Mouse (Mus musculus): ENCODE data around the gene Olfr1310. TPM values are rescaled to one million over a fixed set of nuclear protein-coding genes. Genes with fewer than 3 reads are reported as not detected.
"Not testable (repeated sequence)": the region's sequence is repeated elsewhere in the genome, so short reads cannot be mapped to it uniquely, and the experiment has no call there.

The Olfr1310 gene
- not detected in 2 replicates for polyA plus RNA-seq (2012; rRNA removed)

DNA sequence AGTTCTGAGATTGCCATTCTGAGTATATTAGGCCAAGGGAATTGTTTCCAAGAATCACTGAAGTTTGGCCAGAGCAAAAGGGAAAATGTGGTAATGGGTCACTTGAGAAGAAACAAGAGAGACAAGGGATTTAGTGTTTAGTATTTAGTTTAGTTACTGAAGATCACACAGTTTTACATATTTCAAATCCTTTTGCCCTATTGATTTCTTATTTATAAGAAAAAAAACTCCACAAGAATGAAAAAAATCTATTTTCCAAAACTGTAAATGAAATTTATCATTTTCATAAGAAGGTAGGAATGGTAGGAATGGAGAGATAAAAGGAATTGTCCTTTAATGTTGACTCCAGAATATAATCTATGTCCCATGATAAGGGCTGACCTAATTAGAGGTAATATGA is at the start of gene Olfr1310:
Gene Olfr1310 (minus strand): TSS at position 101 of the 400 bp plus-strand sequence.
- H3K36me3 ChIP-seq (ENCODE audit: control insufficient read depth, insufficient read depth, low read length): no peaks in the 10 kb centered on the region
- no peak within 1 kb of the TSS for H3K27ac ChIP-seq (ENCODE audit: control insufficient read depth, insufficient read depth, low read length)
- no peak for DNase-seq
- TF ChIP-seq POLR2A (IDR thresholded peaks at IDR 0.05; ENCODE audit: control insufficient read depth, extremely low read depth, insufficient read depth, low read length, poor library complexity): no peak
- TF ChIP-seq CTCF (IDR thresholded peaks at IDR 0.05; ENCODE audit: borderline replicate concordance, control insufficient read depth, extremely low read depth, insufficient read depth, low read length, poor library complexity): no peak
- no peaks in the 10 kb centered on the region for H3K4me1 ChIP-seq (replicated peaks; ENCODE audit: control insufficient read depth, insufficient read depth, low read length)
- no peak within 1 kb of the TSS for H3K4me3 ChIP-seq (ENCODE audit: control insufficient read depth, insufficient read depth, low read length)
- no peaks in the 10 kb centered on the region for H3K27me3 ChIP-seq (ENCODE audit: control insufficient read depth, insufficient read depth, low read length)

DNA sequence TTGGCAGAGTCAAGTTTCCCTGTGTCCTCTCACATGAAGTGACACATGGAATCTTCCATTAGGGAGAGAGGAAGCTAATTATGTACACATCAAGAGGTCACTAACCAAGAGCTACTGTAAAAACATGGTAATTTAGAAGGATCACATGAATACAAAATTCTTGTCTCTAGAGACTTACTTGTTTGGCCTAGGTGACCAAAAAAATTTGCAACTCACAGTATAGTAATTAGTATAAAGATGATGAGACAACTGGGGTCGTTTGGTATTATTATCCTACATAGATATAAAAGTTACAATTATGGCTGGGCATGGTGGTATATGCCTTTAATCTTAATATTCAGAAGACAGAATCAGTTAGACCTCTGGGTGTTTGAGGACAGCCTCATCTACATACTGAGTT is 37.6 kb upstream of the Olfr1310 start, which contains the start of gene Olfr1312:
Gene Olfr1312 (minus strand): TSS at position 101 of the 400 bp plus-strand sequence.
- Histone ChIP-seq H3K27ac (ENCODE audit: control insufficient read depth, insufficient read depth, low read length) (no peak within 1 kb of the TSS), H3K4me1 (replicated peaks; ENCODE audit: control insufficient read depth, insufficient read depth, low read length) (no peaks in the 10 kb centered on the region), H3K27me3 (ENCODE audit: control insufficient read depth, insufficient read depth, low read length) (no peaks in the 10 kb centered on the region), H3K36me3 (ENCODE audit: control insufficient read depth, insufficient read depth, low read length) (no peaks in the 10 kb centered on the region), H3K4me3 (ENCODE audit: control insufficient read depth, insufficient read depth, low read length) (no peak within 1 kb of the TSS)
- no peak for TF ChIP-seq POLR2A (IDR thresholded peaks at IDR 0.05; ENCODE audit: control insufficient read depth, extremely low read depth, insufficient read depth, low read length, poor library complexity)
- no peak for TF ChIP-seq CTCF (IDR thresholded peaks at IDR 0.05; ENCODE audit: borderline replicate concordance, control insufficient read depth, extremely low read depth, insufficient read depth, low read length, poor library complexity)
- no peak for DNase-seq
- 17% methylated on average over 1 of the region's 1 CpGs for WGBS

DNA sequence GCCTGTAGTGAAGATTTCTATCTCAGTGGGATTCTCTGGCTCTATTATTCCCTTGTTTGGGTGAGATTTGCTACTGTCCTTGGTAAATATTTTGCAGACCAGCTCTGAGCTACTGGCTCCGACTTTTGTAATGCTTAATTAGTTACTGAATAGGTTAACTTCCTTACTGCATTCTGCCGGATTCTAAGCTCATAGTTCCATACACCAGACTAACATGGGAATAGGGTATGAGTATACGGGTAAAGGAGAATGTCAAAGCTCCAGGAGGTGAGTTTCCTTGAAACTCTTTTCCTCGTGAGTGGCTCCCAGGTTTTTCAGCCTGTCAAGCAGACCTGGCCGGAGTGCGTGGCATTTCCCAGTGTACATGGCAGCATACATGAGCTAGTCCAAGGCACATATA is 14.5 kb upstream of the Olfr1310 start:
- H3K4me3 ChIP-seq (ENCODE audit: control insufficient read depth, insufficient read depth, low read length); H3K4me1 ChIP-seq (replicated peaks; ENCODE audit: control insufficient read depth, insufficient read depth, low read length); DNase-seq; H3K36me3 ChIP-seq (ENCODE audit: control insufficient read depth, insufficient read depth, low read length); H3K27ac ChIP-seq (ENCODE audit: control insufficient read depth, insufficient read depth, low read length); H3K27me3 ChIP-seq (ENCODE audit: control insufficient read depth, insufficient read depth, low read length): not testable (repeated sequence)
- 57% methylated on average over 6 of the region's 6 CpGs for WGBS

DNA sequence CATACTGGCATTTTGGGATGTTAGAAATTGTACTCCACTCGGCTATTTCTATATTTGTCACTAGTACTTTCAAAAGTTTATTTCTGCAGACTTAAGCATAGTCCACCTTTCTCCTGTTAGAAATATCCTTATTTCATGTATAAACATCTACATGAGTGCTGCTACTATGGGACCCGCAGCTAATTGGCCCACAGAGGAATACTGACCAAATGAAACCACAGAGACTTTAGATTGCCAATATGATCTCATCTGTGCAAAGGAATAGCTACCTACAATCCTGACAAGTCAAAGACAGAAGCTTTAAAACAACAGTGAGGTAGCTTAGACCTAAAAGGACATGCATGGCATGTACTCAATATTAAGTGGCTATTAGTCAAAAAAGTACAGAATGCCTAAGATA is 11.8 kb upstream of the Olfr1310 start, which contains the start of gene Olfr1311:
Gene Olfr1311 (minus strand): TSS at position 101 of the 400 bp plus-strand sequence.
- no peak for DNase-seq
- Histone ChIP-seq H3K27ac (ENCODE audit: control insufficient read depth, insufficient read depth, low read length) (no peak within 1 kb of the TSS), H3K4me3 (ENCODE audit: control insufficient read depth, insufficient read depth, low read length) (no peak within 1 kb of the TSS), H3K36me3 (ENCODE audit: control insufficient read depth, insufficient read depth, low read length) (no peaks in the 10 kb centered on the region), H3K4me1 (replicated peaks; ENCODE audit: control insufficient read depth, insufficient read depth, low read length) (no peaks in the 10 kb centered on the region), H3K27me3 (ENCODE audit: control insufficient read depth, insufficient read depth, low read length) (no peaks in the 10 kb centered on the region)
- WGBS: 98% methylated on average over 2 of the region's 2 CpGs
- no peak for TF ChIP-seq CTCF (IDR thresholded peaks at IDR 0.05; ENCODE audit: borderline replicate concordance, control insufficient read depth, extremely low read depth, insufficient read depth, low read length, poor library complexity)
- no peak for TF ChIP-seq POLR2A (IDR thresholded peaks at IDR 0.05; ENCODE audit: control insufficient read depth, extremely low read depth, insufficient read depth, low read length, poor library complexity)

DNA sequence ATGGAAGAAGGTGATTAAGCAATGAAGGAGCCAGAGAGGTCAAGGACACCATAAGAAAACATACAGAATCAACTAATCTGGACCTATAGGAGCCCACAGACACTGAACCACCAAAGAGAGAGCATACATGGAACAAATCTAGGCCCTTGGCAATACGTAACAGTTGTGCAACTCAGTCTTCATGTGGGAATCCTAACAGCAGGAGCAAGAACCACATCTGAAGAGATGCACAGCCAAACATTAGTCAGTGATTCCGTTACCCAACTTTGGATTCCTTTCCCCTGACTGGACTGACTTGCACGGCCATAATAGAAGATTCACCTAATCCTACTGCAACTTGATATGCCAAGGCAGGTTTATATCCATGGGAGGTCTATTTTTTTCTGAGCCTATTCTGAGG is 2.4 kb upstream of the Olfr1310 start:
- Histone ChIP-seq H3K4me3 (ENCODE audit: control insufficient read depth, insufficient read depth, low read length) (no peak overlapping the region), H3K4me1 (replicated peaks; ENCODE audit: control insufficient read depth, insufficient read depth, low read length) (no peaks in the 10 kb centered on the region), H3K27ac (ENCODE audit: control insufficient read depth, insufficient read depth, low read length) (no peak overlapping the region), H3K27me3 (ENCODE audit: control insufficient read depth, insufficient read depth, low read length) (no peaks in the 10 kb centered on the region), H3K36me3 (ENCODE audit: control insufficient read depth, insufficient read depth, low read length) (no peaks in the 10 kb centered on the region)
- DNase-seq: no peak
- no peak for TF ChIP-seq CTCF (IDR thresholded peaks at IDR 0.05; ENCODE audit: borderline replicate concordance, control insufficient read depth, extremely low read depth, insufficient read depth, low read length, poor library complexity)
- TF ChIP-seq POLR2A (IDR thresholded peaks at IDR 0.05; ENCODE audit: control insufficient read depth, extremely low read depth, insufficient read depth, low read length, poor library complexity): no peak
- 91% methylated on average over 3 of the region's 3 CpGs for WGBS

DNA sequence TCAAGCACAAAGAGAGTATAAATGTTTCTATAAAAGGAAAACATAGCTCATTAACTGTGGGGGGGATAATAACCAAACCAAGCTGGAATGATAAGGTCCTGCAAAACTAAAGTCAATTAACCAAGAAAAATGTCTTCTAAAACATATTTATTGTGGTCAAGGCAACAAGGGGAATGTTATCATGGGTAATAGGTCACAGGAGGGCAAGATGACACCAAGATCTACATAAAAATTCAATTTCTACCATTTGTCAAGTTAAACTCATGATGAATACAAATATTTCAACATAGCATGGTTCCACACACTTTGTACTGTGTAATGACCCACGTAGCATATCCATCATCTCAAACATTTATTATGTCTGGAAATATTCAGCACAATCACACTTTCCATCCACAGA is 22.3 kb downstream of the Olfr1310 start, which contains the start of gene Olfr1309:
Gene Olfr1309 (minus strand): TSS at position 101 of the 400 bp plus-strand sequence.
- 59% methylated on average over 1 of the region's 1 CpGs for WGBS
- no peak within 1 kb of the TSS for H3K4me3 ChIP-seq (ENCODE audit: control insufficient read depth, insufficient read depth, low read length)
- no peak within 1 kb of the TSS for H3K27ac ChIP-seq (ENCODE audit: control insufficient read depth, insufficient read depth, low read length)
- no peaks in the 10 kb centered on the region for H3K27me3 ChIP-seq (ENCODE audit: control insufficient read depth, insufficient read depth, low read length)
- no peaks in the 10 kb centered on the region for H3K36me3 ChIP-seq (ENCODE audit: control insufficient read depth, insufficient read depth, low read length)
- H3K4me1 ChIP-seq (replicated peaks; ENCODE audit: control insufficient read depth, insufficient read depth, low read length): no peaks in the 10 kb centered on the region
- no peak for DNase-seq
- TF ChIP-seq POLR2A (IDR thresholded peaks at IDR 0.05; ENCODE audit: control insufficient read depth, extremely low read depth, insufficient read depth, low read length, poor library complexity) (no peak), CTCF (IDR thresholded peaks at IDR 0.05; ENCODE audit: borderline replicate concordance, control insufficient read depth, extremely low read depth, insufficient read depth, low read length, poor library complexity) (no peak)

DNA sequence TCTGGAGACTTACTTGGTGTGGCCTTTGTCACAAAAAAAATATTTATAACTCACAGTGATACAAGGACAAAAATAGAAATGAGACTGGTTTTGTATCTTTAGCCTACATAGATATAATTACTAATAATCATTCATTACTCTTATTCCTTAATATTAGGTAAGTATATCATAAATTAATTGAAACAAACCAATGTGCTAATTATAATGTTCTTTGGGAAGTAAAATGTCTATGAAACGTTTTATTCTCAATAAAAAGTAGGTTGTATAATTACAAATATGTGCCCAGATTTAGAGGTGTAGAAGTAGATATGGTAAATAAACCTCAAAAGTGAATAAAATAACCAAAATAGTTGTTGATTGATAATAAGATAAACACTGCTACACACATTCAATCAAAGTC is 47.7 kb downstream of the Olfr1310 start, which contains the start of gene Olfr1308:
Gene Olfr1308 (minus strand): TSS at position 101 of the 400 bp plus-strand sequence.
- 53% methylated on average over 1 of the region's 1 CpGs for WGBS
- no peak for DNase-seq
- Histone ChIP-seq H3K27ac (ENCODE audit: control insufficient read depth, insufficient read depth, low read length) (no peak within 1 kb of the TSS), H3K27me3 (ENCODE audit: control insufficient read depth, insufficient read depth, low read length) (no peaks in the 10 kb centered on the region), H3K36me3 (ENCODE audit: control insufficient read depth, insufficient read depth, low read length) (no peaks in the 10 kb centered on the region), H3K4me3 (ENCODE audit: control insufficient read depth, insufficient read depth, low read length) (no peak within 1 kb of the TSS), H3K4me1 (replicated peaks; ENCODE audit: control insufficient read depth, insufficient read depth, low read length) (no peaks in the 10 kb centered on the region)
- no peak for TF ChIP-seq POLR2A (IDR thresholded peaks at IDR 0.05; ENCODE audit: control insufficient read depth, extremely low read depth, insufficient read depth, low read length, poor library complexity)
- no peak for TF ChIP-seq CTCF (IDR thresholded peaks at IDR 0.05; ENCODE audit: borderline replicate concordance, control insufficient read depth, extremely low read depth, insufficient read depth, low read length, poor library complexity)

Other genes starting within 250 kb of the Olfr1310 start
- not detected in 2 replicates for gene Olfr1302, start 235.3 kb downstream of the Olfr1310 start, polyA plus RNA-seq (2012; rRNA removed)
- gene Olfr1303, start 192.4 kb downstream of the Olfr1310 start, polyA plus RNA-seq (2012; rRNA removed): not detected in 2 replicates
- gene Olfr1305, start 135.6 kb downstream of the Olfr1310 start, polyA plus RNA-seq (2012; rRNA removed): not detected in 2 replicates
- not detected in 2 replicates for gene Olfr1306, start 96.4 kb downstream of the Olfr1310 start, polyA plus RNA-seq (2012; rRNA removed)
- not detected in 2 replicates for gene Olfr1307, start 63.3 kb downstream of the Olfr1310 start, polyA plus RNA-seq (2012; rRNA removed)
- not detected in 2 replicates for gene Olfr1308, start 47.8 kb downstream of the Olfr1310 start, polyA plus RNA-seq (2012; rRNA removed)
- not detected in 2 replicates for gene Olfr1309, start 22.4 kb downstream of the Olfr1310 start, polyA plus RNA-seq (2012; rRNA removed)
- gene Olfr1311, start 11.7 kb upstream of the Olfr1310 start, polyA plus RNA-seq (2012; rRNA removed): not detected in 2 replicates
- not detected in 2 replicates for gene Olfr1312, start 37.5 kb upstream of the Olfr1310 start, polyA plus RNA-seq (2012; rRNA removed)
- not detected in 2 replicates for gene Olfr1313, start 65.1 kb upstream of the Olfr1310 start, polyA plus RNA-seq (2012; rRNA removed)
- not detected in 2 replicates for gene Olfr1314, start 84.1 kb upstream of the Olfr1310 start, polyA plus RNA-seq (2012; rRNA removed)
- gene Olfr1315-ps1, start 102.7 kb upstream of the Olfr1310 start, polyA plus RNA-seq (2012; rRNA removed): not detected in 2 replicates
- gene Olfr1316, start 122.3 kb upstream of the Olfr1310 start, polyA plus RNA-seq (2012; rRNA removed): not detected in 2 replicates
- gene Olfr1317, start 127.6 kb upstream of the Olfr1310 start, polyA plus RNA-seq (2012; rRNA removed): not detected in 2 replicates
- gene Olfr1318, start 141.5 kb upstream of the Olfr1310 start, polyA plus RNA-seq (2012; rRNA removed): not detected in 2 replicates
- gene Lpcat4, start 226.8 kb upstream of the Olfr1310 start, polyA plus RNA-seq (2012; rRNA removed): 70.0 and 77.7 TPM in 2 replicates
- gene Nutm1, start 246.6 kb upstream of the Olfr1310 start, polyA plus RNA-seq (2012; rRNA removed): 0.03 TPM in 1 of 2 replicates, not detected in the other
- 100 and 126 TPM in 2 replicates for gene Nop10, start 249.2 kb upstream of the Olfr1310 start, polyA plus RNA-seq (2012; rRNA removed)